Mouse (Mus musculus): ENCODE measurements around the gene Sumo3. TPM values are rescaled to one million over a fixed set of nuclear protein-coding genes. Genes with fewer than 3 reads are reported as not detected.
A peak's percentile ranks its signal among the peaks of the same experiment; 100 is the strongest.

The Sumo3 gene
- polyA plus RNA-seq, 1 experiment from 2014 or later, result 324 TPM

GRCm38 (mm10) chr10:77569481-77569880 is 36.4 kb upstream of the Sumo3 start:
- H3K9me3 ChIP-seq (ENCODE audit: control insufficient read depth, low read depth, low read length), result no peaks in the 10 kb centered on the region
- H3K9ac ChIP-seq (replicated peaks; ENCODE audit: low read depth, low read length), result no peak overlapping the region
- peak; percentile 29; the same call in 1 of the 2 replicates for ATAC-seq (ENCODE audit: insufficient number of reproducible peaks, insufficient read depth, low FRiP score, low read depth)
- H3K4me3 ChIP-seq (ENCODE audit: low read depth, low read length), result no peak overlapping the region
- WGBS, result 32% methylated on average over 7 of the region's 7 CpGs
- H3K4me1 ChIP-seq (ENCODE audit: control insufficient read depth, insufficient read depth, low read length), result 0 out of 2 replicates have a peak, but pooled peaks cover 3% of the 10 kb centered on the region
- peak overlapping the region; percentile 36 for H3K4me2 ChIP-seq (replicated peaks; ENCODE audit: low read depth, low read length)
- no peaks in the 10 kb centered on the region for H3K27me3 ChIP-seq (ENCODE audit: control insufficient read depth, insufficient read depth, low read length)
- H3K27ac ChIP-seq (ENCODE audit: low read length), result peak overlapping the region; percentile 95
- H3K36me3 ChIP-seq (ENCODE audit: control insufficient read depth, insufficient read depth, low read length), result no peaks in the 10 kb centered on the region

GRCm38 (mm10) chr10:77569973-77570658 is 35.8 kb upstream of the Sumo3 start:
- Histone ChIP-seq H3K4me2 (replicated peaks; ENCODE audit: low read depth, low read length) (peak overlapping the region; percentile 36; the same call in 1 of the 2 replicates), H3K9me3 (ENCODE audit: control insufficient read depth, low read depth, low read length) (no peaks in the 10 kb centered on the region), H3K36me3 (ENCODE audit: control insufficient read depth, insufficient read depth, low read length) (no peaks in the 10 kb centered on the region), H3K27ac (ENCODE audit: low read length) (peak overlapping the region; percentile 95), H3K4me1 (ENCODE audit: control insufficient read depth, insufficient read depth, low read length) (0 out of 2 replicates have a peak, but pooled peaks cover 3% of the 10 kb centered on the region), H3K27me3 (ENCODE audit: control insufficient read depth, insufficient read depth, low read length) (no peaks in the 10 kb centered on the region), H3K9ac (replicated peaks; ENCODE audit: low read depth, low read length) (no peak overlapping the region), H3K4me3 (ENCODE audit: low read depth, low read length) (no peak overlapping the region)
- 42% methylated on average over 6 of the region's 6 CpGs for WGBS
- ATAC-seq (ENCODE audit: insufficient number of reproducible peaks, insufficient read depth, low FRiP score, low read depth), result peak; percentile 77

DNA sequence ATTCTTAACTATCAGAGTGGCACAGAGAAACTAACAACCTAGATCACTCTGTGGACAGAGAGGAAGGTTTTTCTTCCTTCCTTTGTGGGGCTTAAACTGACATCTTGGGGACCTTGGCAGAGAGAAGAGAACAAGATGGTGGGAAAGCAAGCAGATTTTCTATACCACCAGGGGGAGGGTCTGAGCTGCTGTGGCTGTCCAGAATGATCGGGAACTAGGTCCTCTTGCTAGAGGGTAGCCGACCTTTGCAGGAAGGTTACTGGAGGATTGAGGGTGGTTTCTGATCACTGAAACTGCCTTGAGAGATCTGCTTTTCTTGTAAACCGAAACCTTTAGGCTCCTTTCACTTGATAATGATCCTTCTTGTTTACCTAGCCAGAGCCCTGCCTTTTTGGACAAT is 33.7 kb upstream of the Sumo3 start:
- Histone ChIP-seq H3K4me1 (ENCODE audit: control insufficient read depth, insufficient read depth, low read length) (no peaks in the 10 kb centered on the region), H3K27ac (ENCODE audit: low read length) (peak overlapping the region; percentile 27; the same call in 1 of the 2 replicates), H3K4me2 (replicated peaks; ENCODE audit: low read depth, low read length) (no peak overlapping the region), H3K9me3 (ENCODE audit: control insufficient read depth, low read depth, low read length) (no peaks in the 10 kb centered on the region), H3K27me3 (ENCODE audit: control insufficient read depth, insufficient read depth, low read length) (no peaks in the 10 kb centered on the region), H3K4me3 (ENCODE audit: low read depth, low read length) (no peak overlapping the region), H3K9ac (replicated peaks; ENCODE audit: low read depth, low read length) (no peak overlapping the region), H3K36me3 (ENCODE audit: control insufficient read depth, insufficient read depth, low read length) (no peaks in the 10 kb centered on the region)
- ATAC-seq (ENCODE audit: insufficient number of reproducible peaks, insufficient read depth, low FRiP score, low read depth), result no peak
- whole genome bisulfite sequencing, result 20% methylated on average over 3 of the region's 3 CpGs

DNA sequence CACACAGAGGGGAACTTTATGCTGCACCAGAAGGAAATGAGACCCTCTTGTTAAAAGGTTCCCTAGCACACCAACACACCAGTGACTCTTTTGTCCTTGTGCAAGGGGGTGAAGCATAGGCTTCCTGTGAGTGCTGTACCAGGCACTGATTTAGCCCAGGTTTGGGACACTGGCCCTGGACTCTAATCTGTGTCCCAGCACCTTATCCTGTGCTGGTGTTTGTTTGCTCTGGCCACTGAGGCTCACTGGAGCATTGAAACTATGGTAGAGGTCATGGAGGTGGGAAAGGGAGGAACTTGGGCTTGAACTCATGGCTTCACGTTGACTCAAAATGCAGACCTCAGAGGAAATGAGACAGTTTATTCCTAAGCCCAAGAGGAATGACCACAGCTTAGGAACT is 32.7 kb upstream of the Sumo3 start:
- Histone ChIP-seq H3K27ac (ENCODE audit: low read length) (0 out of 2 replicates have a peak overlapping the region, but pooled peaks have one; percentile 27), H3K9me3 (ENCODE audit: control insufficient read depth, low read depth, low read length) (no peaks in the 10 kb centered on the region), H3K4me3 (ENCODE audit: low read depth, low read length) (no peak overlapping the region), H3K4me1 (ENCODE audit: control insufficient read depth, insufficient read depth, low read length) (no peaks in the 10 kb centered on the region), H3K4me2 (replicated peaks; ENCODE audit: low read depth, low read length) (no peak overlapping the region), H3K36me3 (ENCODE audit: control insufficient read depth, insufficient read depth, low read length) (no peaks in the 10 kb centered on the region), H3K9ac (replicated peaks; ENCODE audit: low read depth, low read length) (no peak overlapping the region), H3K27me3 (ENCODE audit: control insufficient read depth, insufficient read depth, low read length) (no peaks in the 10 kb centered on the region)
- ATAC-seq (ENCODE audit: insufficient number of reproducible peaks, insufficient read depth, low FRiP score, low read depth), result no peak
- 61% methylated on average over 1 of the region's 1 CpGs for WGBS

GRCm38 (mm10) chr10:77580027-77580920 is 25.6 kb upstream of the Sumo3 start:
- H3K27ac ChIP-seq (ENCODE audit: low read length), result no peak overlapping the region
- WGBS, result 52% methylated on average over 10 of the region's 10 CpGs
- no peaks in the 10 kb centered on the region for H3K9me3 ChIP-seq (ENCODE audit: control insufficient read depth, low read depth, low read length)
- no peak overlapping the region for H3K4me3 ChIP-seq (ENCODE audit: low read depth, low read length)
- H3K27me3 ChIP-seq (ENCODE audit: control insufficient read depth, insufficient read depth, low read length), result no peaks in the 10 kb centered on the region
- H3K9ac ChIP-seq (replicated peaks; ENCODE audit: low read depth, low read length), result no peak overlapping the region
- no peak overlapping the region for H3K4me2 ChIP-seq (replicated peaks; ENCODE audit: low read depth, low read length)
- no peak for ATAC-seq (ENCODE audit: insufficient number of reproducible peaks, insufficient read depth, low FRiP score, low read depth)
- H3K36me3 ChIP-seq (ENCODE audit: control insufficient read depth, insufficient read depth, low read length), result no peaks in the 10 kb centered on the region; the same call in 1 of the 2 replicates
- 0 out of 2 replicates have a peak, but pooled peaks cover 5% of the 10 kb centered on the region for H3K4me1 ChIP-seq (ENCODE audit: control insufficient read depth, insufficient read depth, low read length)

- no peak overlapping the region; the same call in 1 of the 2 replicates for H3K9ac ChIP-seq (replicated peaks; ENCODE audit: low read depth, low read length)
- 6% methylated on average over 8 of the region's 8 CpGs for WGBS
- H3K27me3 ChIP-seq (ENCODE audit: control insufficient read depth, insufficient read depth, low read length), result no peaks in the 10 kb centered on the region
- no peaks in the 10 kb centered on the region; the same call in 1 of the 2 replicates for H3K36me3 ChIP-seq (ENCODE audit: control insufficient read depth, insufficient read depth, low read length)
- 0 out of 2 replicates have a peak, but pooled peaks cover 5% of the 10 kb centered on the region for H3K4me1 ChIP-seq (ENCODE audit: control insufficient read depth, insufficient read depth, low read length)
- H3K27ac ChIP-seq (ENCODE audit: low read length), result peak overlapping the region; percentile 73; the same call in 1 of the 2 replicates
- H3K4me3 ChIP-seq (ENCODE audit: low read depth, low read length), result peak overlapping the region; percentile 85
- 0 out of 2 replicates have a peak, but pooled peaks have one; percentile 5 for ATAC-seq (ENCODE audit: insufficient number of reproducible peaks, insufficient read depth, low FRiP score, low read depth)
- H3K9me3 ChIP-seq (ENCODE audit: control insufficient read depth, low read depth, low read length), result no peaks in the 10 kb centered on the region
- H3K4me2 ChIP-seq (replicated peaks; ENCODE audit: low read depth, low read length), result peak overlapping the region; percentile 82
Measured at GRCm38 (mm10) chr10:77581023-77581407, 24.9 kb upstream of the Sumo3 start.

DNA sequence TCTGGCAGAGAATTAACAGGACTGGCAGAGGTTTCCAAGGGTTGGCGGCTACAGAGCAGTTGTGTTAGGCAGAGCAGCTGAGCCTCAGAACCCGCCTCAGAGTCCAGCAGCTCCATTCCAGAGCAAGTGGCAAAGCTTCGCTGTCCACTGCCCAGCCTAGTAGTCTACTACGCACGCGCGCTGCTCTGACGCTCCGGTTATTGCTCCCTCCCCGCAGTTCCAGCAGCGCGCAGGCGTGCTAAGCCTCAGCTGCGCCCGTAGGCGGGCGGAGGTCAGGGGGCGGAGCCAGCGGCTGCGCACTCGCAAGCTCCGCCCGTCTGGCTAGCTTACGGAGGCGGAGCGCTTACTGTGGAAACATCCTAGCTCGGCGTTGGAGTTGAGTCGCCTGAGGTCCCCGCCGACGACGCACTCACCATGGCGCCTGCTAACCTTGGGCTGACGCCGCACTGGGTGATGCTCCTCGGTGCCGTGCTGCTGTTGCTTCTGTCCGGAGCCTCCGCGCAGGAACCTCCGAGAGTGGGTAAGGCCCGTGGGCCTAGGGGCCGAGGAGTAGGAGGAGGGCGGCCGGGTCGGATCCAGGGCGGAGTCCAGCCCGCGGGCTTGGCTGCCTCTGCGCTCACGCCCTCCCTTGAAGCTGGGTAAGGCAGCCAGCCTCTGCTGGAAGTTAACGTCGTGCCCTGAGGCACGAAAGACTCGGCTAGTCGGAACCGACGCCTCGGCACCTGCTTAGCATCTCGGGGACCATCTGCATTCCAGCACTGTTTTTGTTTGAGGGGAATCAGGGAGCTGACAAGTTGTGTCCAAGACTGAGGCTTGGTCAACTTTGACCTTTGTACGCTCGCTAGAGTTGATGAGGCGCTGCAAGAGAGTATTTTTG is 24.3 kb upstream of the Sumo3 start, which contains the start of gene Pttg1ip:
Gene Pttg1ip, plus strand, starts transcription at position 313 of the 877 bp plus-strand sequence.
- peak; percentile 97 for ATAC-seq (ENCODE audit: insufficient number of reproducible peaks, insufficient read depth, low FRiP score, low read depth)
- WGBS, result under 1% methylated on average over 64 of the region's 64 CpGs
- peak within 1 kb of the TSS; percentile 91 for H3K27ac ChIP-seq (ENCODE audit: low read length)

More for the DNA sequence above, 24.3 kb upstream of the Sumo3 start, which contains the start of gene Pttg1ip:
- 0 out of 2 replicates have a peak, but pooled peaks cover 5% of the 10 kb centered on the region for H3K4me1 ChIP-seq (ENCODE audit: control insufficient read depth, insufficient read depth, low read length)
- H3K4me2 ChIP-seq (replicated peaks; ENCODE audit: low read depth, low read length), result peak within 1 kb of the TSS; percentile 82
- H3K9me3 ChIP-seq (ENCODE audit: control insufficient read depth, low read depth, low read length), result no peaks in the 10 kb centered on the region
- no peaks in the 10 kb centered on the region; the same call in 1 of the 2 replicates for H3K36me3 ChIP-seq (ENCODE audit: control insufficient read depth, insufficient read depth, low read length)
- H3K4me3 ChIP-seq (ENCODE audit: low read depth, low read length), result peak within 1 kb of the TSS; percentile 85
- H3K27me3 ChIP-seq (ENCODE audit: control insufficient read depth, insufficient read depth, low read length), result no peaks in the 10 kb centered on the region
- peak within 1 kb of the TSS; percentile 79 for H3K9ac ChIP-seq (replicated peaks; ENCODE audit: low read depth, low read length)

Data from stomach, embryonic 14.5 days (tissue).